Mouse (Mus musculus) R1 (cell line): ENCODE data around the gene Cbx8.

Experiments used
- DNase-seq: peaks from one replicate; pipeline ENCODE4 v3.0.0-alpha.2; 2018; ENCODE audit warnings: low read depth, low spot score

Gene Cbx8

GRCm38 (mm10) chr11:119040600-119041324 lies at the start of gene Cbx8:
Cbx8 (minus strand) TSS chr11:119040969.
- peak; percentile 99 for DNase-seq

- DNase-seq: peak; percentile 30
These were observed 49.5 kb upstream of the Cbx8 start for GRCm38 (mm10) chr11:119090076-119090960.

GRCm38 (mm10) chr11:119089235-119090075 lies 48.7 kb upstream of the Cbx8 start:
- DNase-seq: peak; percentile 30

- DNase-seq: peak; percentile 55
These were observed 47.8 kb upstream of the Cbx8 start for GRCm38 (mm10) chr11:119088391-119089234.

- peak; percentile 36 for DNase-seq
These were observed 46.7 kb upstream of the Cbx8 start for GRCm38 (mm10) chr11:119087301-119088082.

DNA sequence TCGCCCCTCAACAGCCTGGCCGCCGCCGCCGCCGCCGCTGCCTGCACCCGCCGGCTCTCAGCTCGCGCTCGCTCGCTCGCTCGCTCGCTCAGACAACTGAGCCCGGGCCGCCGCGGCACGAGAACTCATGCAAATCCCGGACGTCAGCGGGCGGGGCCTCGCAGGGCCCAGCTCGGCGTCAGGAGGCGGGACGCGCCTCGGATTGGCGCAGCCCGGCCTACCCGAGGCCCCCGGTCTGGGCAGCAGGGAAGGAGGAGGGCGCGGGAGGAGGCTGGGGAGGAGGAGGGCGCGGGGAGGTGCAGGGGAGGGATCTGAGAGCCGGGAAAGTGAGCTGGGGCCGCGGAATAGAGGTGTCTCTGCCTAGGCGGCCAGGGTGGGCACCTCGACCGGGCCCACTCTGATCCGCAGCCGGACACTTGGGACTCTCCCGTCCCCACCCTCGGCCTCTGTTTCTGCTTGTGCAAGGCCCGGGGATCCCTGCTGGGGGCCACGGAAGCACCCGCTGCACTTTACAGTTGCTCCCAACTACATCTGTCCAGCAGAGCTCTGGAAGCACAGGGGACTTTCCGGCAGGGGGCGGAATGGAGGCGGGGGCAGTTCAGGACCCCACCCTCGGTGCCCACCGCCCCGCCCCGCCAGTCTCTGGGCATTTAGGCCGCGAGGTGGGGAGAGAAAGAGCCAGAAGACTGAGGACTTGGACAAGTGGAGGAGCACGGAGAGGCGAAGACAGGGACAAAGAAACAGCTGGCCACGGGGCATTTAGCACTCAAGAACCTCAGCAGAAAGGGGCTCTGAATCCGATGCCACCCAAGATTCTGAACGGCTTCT lies 45.6 kb upstream of the Cbx8 start, which contains the start of gene Cbx4:
Gene Cbx4, minus strand, starts transcription at position 78 of the 828 bp plus-strand sequence.
- DNase-seq: peak; percentile 93

GRCm38 (mm10) chr11:119085279-119086062 lies 44.7 kb upstream of the Cbx8 start:
- DNase-seq: peak; percentile 80

- DNase-seq: no peak
These were observed 43.9 kb upstream of the Cbx8 start for GRCm38 (mm10) chr11:119084446-119085278.

DNA sequence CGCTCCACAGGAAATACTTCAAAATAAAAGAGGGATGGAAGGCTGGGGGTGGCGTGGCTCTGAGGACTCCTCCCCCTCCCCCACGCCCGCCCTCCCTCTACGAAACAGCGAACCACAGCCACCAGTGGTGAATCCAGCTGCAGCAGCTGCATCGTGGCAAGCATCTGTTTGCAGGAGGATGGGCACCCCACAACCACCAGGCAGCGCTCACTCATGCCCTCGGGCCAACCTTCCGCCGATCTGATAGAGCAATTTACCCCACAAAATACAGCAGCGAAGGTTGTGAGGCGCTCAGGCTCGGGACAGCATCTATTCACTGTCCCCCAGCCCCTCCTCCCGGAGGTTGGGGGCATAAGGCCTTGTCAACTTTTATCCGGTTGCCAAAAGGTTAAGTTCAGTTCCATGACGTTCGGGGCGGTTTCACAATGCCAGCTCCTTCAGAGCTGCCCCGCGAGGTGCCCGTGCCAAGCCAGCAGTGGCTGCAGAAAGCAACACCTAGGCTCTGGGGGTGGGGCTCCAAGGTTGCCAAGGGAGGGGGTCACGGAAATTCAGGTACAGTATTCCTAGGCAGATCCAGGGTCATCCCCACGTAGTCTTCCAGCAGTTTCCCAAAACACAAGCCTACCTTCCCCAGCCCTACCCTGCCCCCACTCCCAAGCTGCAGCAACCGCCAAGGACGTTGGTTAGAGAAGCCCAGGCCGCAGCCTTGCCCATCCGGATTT lies 43.1 kb upstream of the Cbx8 start:
- DNase-seq: no peak

DNA sequence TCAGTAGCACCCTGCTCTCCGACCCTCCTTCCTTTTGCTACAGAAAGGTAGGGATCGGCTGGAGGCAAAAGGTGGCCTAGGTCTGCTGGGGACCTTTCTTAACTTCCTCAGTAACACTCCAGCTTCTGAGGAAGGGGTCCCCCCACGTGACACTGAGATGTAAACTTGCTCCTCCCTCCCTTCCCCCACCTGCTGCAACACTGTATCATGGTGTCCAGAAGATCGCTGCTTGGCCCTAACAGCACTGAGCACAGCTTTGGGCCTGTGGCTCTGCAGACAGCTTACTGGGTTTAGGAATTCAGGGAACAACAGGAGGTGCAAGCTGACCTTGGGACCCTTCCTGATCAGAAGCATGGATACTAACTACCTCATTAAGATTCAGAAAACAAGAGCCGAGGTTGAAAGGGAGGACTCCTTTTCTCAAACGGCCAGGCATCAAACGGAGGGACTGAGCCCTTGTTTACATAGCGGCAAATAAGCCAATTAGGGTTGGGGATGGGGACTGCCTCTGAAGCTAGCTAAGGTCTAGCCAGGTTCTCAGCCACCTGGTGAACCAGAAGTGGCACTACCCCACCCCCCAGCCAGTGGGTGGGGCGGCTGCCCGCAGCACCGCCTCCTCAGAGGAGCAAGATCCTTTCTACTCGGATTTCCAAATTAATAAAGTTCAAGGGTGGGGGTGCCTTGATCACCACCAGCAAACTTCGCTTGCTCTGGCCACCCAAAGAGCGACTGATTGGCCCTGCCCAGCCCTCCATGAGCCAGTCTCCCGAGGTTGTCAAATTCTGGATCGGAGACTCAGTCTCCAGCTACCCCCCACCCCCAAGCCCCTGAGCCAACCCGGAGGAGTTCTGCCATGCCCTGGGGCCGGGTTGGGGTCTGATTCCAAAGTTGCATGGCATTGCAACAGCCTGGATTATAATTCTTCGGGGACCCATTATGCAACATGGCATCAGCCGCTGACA lies 42.1 kb upstream of the Cbx8 start:
- DNase-seq: peak; percentile 52

DNA sequence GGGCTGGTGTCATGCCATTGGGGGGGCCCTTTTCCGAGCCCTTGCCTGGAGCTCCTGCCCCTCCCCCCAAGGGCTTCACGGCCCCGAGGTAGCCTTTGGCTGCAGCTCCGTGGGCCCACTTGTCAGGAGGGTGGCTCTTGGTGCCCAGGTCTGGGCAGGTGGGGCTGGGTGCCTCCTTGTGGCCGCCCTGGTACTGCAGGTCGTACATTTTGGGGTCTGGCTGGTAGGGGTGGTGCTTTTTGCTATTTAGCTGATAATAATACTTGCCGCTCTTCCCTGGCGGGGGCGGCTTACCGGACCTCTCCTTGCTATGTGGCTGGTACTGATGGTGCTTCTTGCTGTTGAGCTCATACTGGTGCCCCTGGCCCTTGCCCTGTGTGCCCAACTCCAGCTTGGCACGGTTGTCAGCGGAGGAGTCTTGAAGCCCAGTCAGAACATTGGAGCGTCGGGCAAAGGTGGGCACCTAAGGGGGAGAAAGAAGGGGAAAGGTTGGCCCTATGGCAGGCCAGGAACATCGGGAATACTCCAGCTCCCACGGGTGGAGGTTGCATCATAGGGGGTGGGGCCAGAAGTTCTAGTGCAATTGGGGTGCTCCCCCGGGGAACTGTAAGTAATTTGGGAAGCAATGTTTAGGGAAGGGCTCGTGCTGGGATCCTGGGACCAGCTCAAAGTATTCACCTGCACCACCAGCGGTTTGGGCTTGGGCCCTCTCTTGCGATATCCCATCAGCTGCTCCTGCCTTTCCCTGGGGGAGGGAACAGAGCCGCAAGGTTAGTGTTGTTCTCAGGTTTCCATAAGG lies 41.3 kb upstream of the Cbx8 start:
- peak; percentile 43 for DNase-seq

GRCm38 (mm10) chr11:119081148-119081838 lies 40.5 kb upstream of the Cbx8 start:
- DNase-seq: no peak

DNA sequence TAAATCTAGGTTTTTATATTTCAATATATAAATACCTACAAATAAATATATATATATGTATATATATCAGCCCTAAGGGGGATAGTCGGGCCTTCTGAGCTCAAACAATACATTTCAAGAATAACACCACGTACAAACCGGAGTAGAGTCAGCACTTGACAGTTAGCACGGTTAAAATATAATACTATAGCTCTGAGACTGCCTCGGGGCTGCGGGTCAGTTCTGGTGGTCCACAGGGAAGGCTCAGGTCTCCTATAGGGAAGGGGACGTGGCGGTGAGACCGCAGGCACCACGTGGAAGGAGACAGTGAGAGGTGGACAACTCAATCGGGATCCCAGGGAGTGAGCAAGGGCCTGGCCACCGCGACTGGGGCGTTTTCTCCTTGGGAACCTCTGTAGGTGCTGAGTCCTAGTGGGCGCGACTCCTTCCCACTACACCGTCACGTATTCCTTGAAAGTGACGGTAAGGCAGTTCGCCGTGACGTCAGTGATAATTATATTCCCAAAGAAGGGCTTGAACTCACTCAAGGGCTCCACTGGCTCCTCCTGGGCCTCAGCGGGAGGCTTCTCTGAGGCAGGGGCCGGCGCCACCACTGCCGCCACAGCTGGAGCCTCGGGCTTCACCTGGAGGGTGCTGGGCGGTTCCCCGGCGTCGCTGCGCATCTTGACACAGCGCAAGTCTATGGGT lies 39.8 kb upstream of the Cbx8 start:
- DNase-seq: no peak

GRCm38 (mm10) chr11:119079445-119079837 lies 38.7 kb upstream of the Cbx8 start:
- DNase-seq: no peak
